Comparison of ENCODE assay signal across 8 mouse cellular contexts in the genomic region with DNA sequence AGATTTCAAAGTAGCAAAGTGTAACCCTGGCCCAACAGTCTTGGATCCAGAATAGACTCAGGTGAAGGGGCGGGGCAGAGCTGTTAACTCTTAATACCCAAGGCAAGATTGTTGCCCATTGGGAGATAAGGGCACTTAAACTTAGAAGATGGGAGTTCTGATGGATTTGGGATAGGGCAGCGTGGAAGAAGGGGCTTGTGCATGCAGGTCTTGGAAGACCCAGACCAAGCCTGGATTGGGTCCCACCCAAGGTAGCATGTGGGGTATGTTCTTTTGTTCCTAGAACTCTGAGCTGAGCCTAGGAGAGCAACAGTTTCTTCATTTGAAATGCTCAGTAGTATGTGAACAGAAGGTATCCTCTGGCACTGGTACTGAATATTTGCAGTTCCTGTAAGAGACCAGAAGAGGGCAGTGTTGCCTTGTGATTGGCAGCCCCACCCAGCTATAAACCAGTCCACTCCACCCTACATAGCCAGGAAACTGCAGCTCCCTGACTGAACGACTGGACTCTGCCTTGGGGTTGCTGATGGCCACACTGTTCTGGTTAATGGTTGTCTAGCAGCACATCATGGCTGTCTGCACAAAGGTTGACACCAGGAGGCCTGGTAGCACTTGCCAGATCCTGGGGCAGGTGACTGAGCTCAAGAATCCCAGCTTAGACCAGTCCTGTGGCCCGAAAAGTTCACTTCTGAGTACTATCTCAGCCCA. TPM values are rescaled to one million over a fixed set of nuclear protein-coding genes. Genes with fewer than 3 reads are reported as not detected.
DNase-seq lines count a peak whose midpoint lies in the region; ATAC-seq and TF ChIP-seq lines count a peak whose summit lies in the region.

No protein-coding gene starts in this region.

- DNase-seq in 3T3-L1 (ENCODE audit: low read depth, low spot score) = peak; percentile 94
- peak; percentile 37 for DNase-seq in Patski (ENCODE audit: low read depth, low spot score)
- DNase-seq in cerebellum, postnatal 14 days = peak; percentile 77 to 83
- peak; percentile 83 for DNase-seq in gastrocnemius, adult 18-20 months (ENCODE audit: low spot score)
- DNase-seq in left cerebral cortex, postnatal 25 days (ENCODE audit: low spot score in 2 of 2) = peak; percentile 63 to 79

- no peak overlapping the region for H3K4me3 ChIP-seq in intestine, embryonic 15.5 days (replicated peaks)
- H3K4me3 ChIP-seq in stomach, embryonic 15.5 days (replicated peaks) = no peak overlapping the region

- ATAC-seq in Patski = peak; percentile 45
- peak; percentile 78 for ATAC-seq in intestine, embryonic 15.5 days
- ATAC-seq in megakaryocyte-erythroid progenitor cell, adult 5-6 weeks (replicated peaks; ENCODE audit: low FRiP score, low TSS enrichment, poor library complexity, severe bottlenecking) = peak; percentile 40
- ATAC-seq in stomach, embryonic 15.5 days (ENCODE audit: insufficient read depth, low FRiP score, low read depth) = peak; percentile 42

- peak overlapping the region; percentile 89 for H3K27ac ChIP-seq in intestine, embryonic 15.5 days
- peak overlapping the region; percentile 90 for H3K27ac ChIP-seq in stomach, embryonic 15.5 days

- no peak for TF ChIP-seq CTCF in Patski (IDR thresholded peaks at IDR 0.05)

- 0 out of 2 replicates have a peak overlapping the region, but pooled peaks have one; percentile 6 for H3K9ac ChIP-seq in intestine, embryonic 15.5 days
- H3K9ac ChIP-seq in stomach, embryonic 15.5 days = no peak overlapping the region

- H3K4me2 ChIP-seq in intestine, embryonic 15.5 days (replicated peaks) = no peak overlapping the region; the same call in 1 of the 2 replicates
- H3K4me2 ChIP-seq in stomach, embryonic 15.5 days = no peak overlapping the region

- H3K27me3 ChIP-seq in Patski = no peaks in the 10 kb centered on the region
- no peaks in the 10 kb centered on the region for H3K27me3 ChIP-seq in intestine, embryonic 15.5 days (replicated peaks)
- H3K27me3 ChIP-seq in stomach, embryonic 15.5 days (replicated peaks) = no peaks in the 10 kb centered on the region

- H3K36me3 ChIP-seq in intestine, embryonic 15.5 days = peaks cover 7% of the 10 kb centered on the region; the same call in 1 of the 2 replicates
- peaks cover 29% of the 10 kb centered on the region for H3K36me3 ChIP-seq in stomach, embryonic 15.5 days

- POLR2A ChIA-PET in Patski (lab: Charles Lee) = interaction anchor here (0.7 to 2.2 kb wide), 4 partner anchors 21 to 135 kb away, joined by 4 to 8 read pairs (median 4); partner anchors contain the start of gene P4hb

- intact Hi-C loops in left cerebral cortex, postnatal 25 days (cut with DNase I) = loop anchor here (2.0 kb wide), 1 partner anchor 124 kb away; no protein-coding TSS in a partner anchor

- WGBS in intestine, embryonic 15.5 days = 52% methylated on average over 4 of the region's 4 CpGs
- 61% methylated on average over 4 of the region's 4 CpGs for WGBS in stomach, embryonic 15.5 days

- no peaks in the 10 kb centered on the region for H3K9me3 ChIP-seq in intestine, embryonic 15.5 days
- H3K9me3 ChIP-seq in stomach, embryonic 15.5 days = no peaks in the 10 kb centered on the region

- in situ Hi-C loops in Patski (cut with MboI; ENCODE audit: low pct_unique_long_range_greater_than_20kb) = no loop called here

- H3K4me1 ChIP-seq in intestine, embryonic 15.5 days (replicated peaks) = peaks cover 43% of the 10 kb centered on the region
- H3K4me1 ChIP-seq in stomach, embryonic 15.5 days = peaks cover 38% of the 10 kb centered on the region

- CTCF ChIA-PET in Patski (lab: Charles Lee) = interaction anchor here (0.6 to 4.6 kb wide), 19 partner anchors 9 to 123 kb away, joined by 3 to 26 read pairs (median 5); partner anchors contain the start of gene Arl16

RNA-seq across cellular contexts. Expression of gene Slc25a10, which starts 2.4 kb away (rescaled TPM):
- polyA plus RNA-seq in Patski (2021) = 41.2 TPM
- 1 to 10 TPM; 3.3 to 4.5 TPM for total RNA-seq in gastrocnemius, adult 18-20 months (2021)
- 79.1 and 90.1 TPM in 2 replicates for polyA plus RNA-seq in intestine, embryonic 15.5 days (2015; fragmentation: Nextera tagmentation; extraction: Ambion mirVana)
- 10 to 100 TPM; 18.4 to 20.5 TPM for total RNA-seq in left cerebral cortex, postnatal 25 days (2021)
- 16.9 and 27.2 TPM in 2 replicates for total RNA-seq in megakaryocyte-erythroid progenitor cell, adult 5-6 weeks (2014; fragmentation: Nextera tagmentation)
- total RNA-seq in megakaryocyte-erythroid progenitor cell, adult 5-6 weeks (2017) = 17.6 and 18.8 TPM in 2 replicates
- 70.7 and 71.4 TPM in 2 replicates for polyA plus RNA-seq in stomach, embryonic 15.5 days (2015; fragmentation: Nextera tagmentation; extraction: Ambion mirVana)

RNA-seq across cellular contexts. Expression of gene Mrpl12, which starts 4.8 kb away (rescaled TPM):
- polyA plus RNA-seq in Patski (2021) = 172 TPM
- total RNA-seq in gastrocnemius, adult 18-20 months (2021) = 100 to 1,000 TPM; 130 to 136 TPM
- polyA plus RNA-seq in intestine, embryonic 15.5 days (2015; fragmentation: Nextera tagmentation; extraction: Ambion mirVana) = 222 and 231 TPM in 2 replicates
- total RNA-seq in left cerebral cortex, postnatal 25 days (2021) = 10 to 100 TPM; 72.6 to 75.2 TPM
- total RNA-seq in megakaryocyte-erythroid progenitor cell, adult 5-6 weeks (2014; fragmentation: Nextera tagmentation) = 165 and 221 TPM in 2 replicates
- total RNA-seq in megakaryocyte-erythroid progenitor cell, adult 5-6 weeks (2017) = 151 and 192 TPM in 2 replicates
- polyA plus RNA-seq in stomach, embryonic 15.5 days (2015; fragmentation: Nextera tagmentation; extraction: Ambion mirVana) = 157 and 168 TPM in 2 replicates

RNA-seq across cellular contexts. Expression of gene Arl16, which starts 21.8 kb away (rescaled TPM):
- 36.3 TPM for polyA plus RNA-seq in Patski (2021)
- 1 to 10 TPM; 4.3 to 6.2 TPM for total RNA-seq in gastrocnemius, adult 18-20 months (2021)
- polyA plus RNA-seq in intestine, embryonic 15.5 days (2015; fragmentation: Nextera tagmentation; extraction: Ambion mirVana) = 34.7 and 36.5 TPM in 2 replicates
- total RNA-seq in left cerebral cortex, postnatal 25 days (2021) = 10 to 100 TPM; 56.7 to 58.1 TPM
- 11.2 and 14.7 TPM in 2 replicates for total RNA-seq in megakaryocyte-erythroid progenitor cell, adult 5-6 weeks (2014; fragmentation: Nextera tagmentation)
- total RNA-seq in megakaryocyte-erythroid progenitor cell, adult 5-6 weeks (2017) = 8.8 and 21.9 TPM in 2 replicates
- polyA plus RNA-seq in stomach, embryonic 15.5 days (2015; fragmentation: Nextera tagmentation; extraction: Ambion mirVana) = 40.0 and 42.7 TPM in 2 replicates

RNA-seq across cellular contexts. Expression of gene Ccdc137, which starts 31.3 kb away (rescaled TPM):
- 25.6 TPM for polyA plus RNA-seq in Patski (2021)
- 1 to 10 TPM; 5.7 to 6.2 TPM for total RNA-seq in gastrocnemius, adult 18-20 months (2021)
- 27.6 and 31.3 TPM in 2 replicates for polyA plus RNA-seq in intestine, embryonic 15.5 days (2015; fragmentation: Nextera tagmentation; extraction: Ambion mirVana)
- total RNA-seq in left cerebral cortex, postnatal 25 days (2021) = 10 to 100 TPM; 21.5 to 29.0 TPM
- 36.1 and 67.6 TPM in 2 replicates for total RNA-seq in megakaryocyte-erythroid progenitor cell, adult 5-6 weeks (2014; fragmentation: Nextera tagmentation)
- total RNA-seq in megakaryocyte-erythroid progenitor cell, adult 5-6 weeks (2017) = 70.0 and 99.8 TPM in 2 replicates
- 30.5 and 32.2 TPM in 2 replicates for polyA plus RNA-seq in stomach, embryonic 15.5 days (2015; fragmentation: Nextera tagmentation; extraction: Ambion mirVana)

RNA-seq across cellular contexts. Expression of gene Oxld1, which starts 31.3 kb away (rescaled TPM):
- polyA plus RNA-seq in Patski (2021) = 14.4 TPM
- total RNA-seq in gastrocnemius, adult 18-20 months (2021) = 10 to 100 TPM; 18.9 to 24.7 TPM
- 16.4 and 18.2 TPM in 2 replicates for polyA plus RNA-seq in intestine, embryonic 15.5 days (2015; fragmentation: Nextera tagmentation; extraction: Ambion mirVana)
- 10 to 100 TPM; 12.6 to 15.9 TPM for total RNA-seq in left cerebral cortex, postnatal 25 days (2021)
- total RNA-seq in megakaryocyte-erythroid progenitor cell, adult 5-6 weeks (2014; fragmentation: Nextera tagmentation) = 8.0 and 20.5 TPM in 2 replicates
- 14.0 and 27.9 TPM in 2 replicates for total RNA-seq in megakaryocyte-erythroid progenitor cell, adult 5-6 weeks (2017)
- 15.7 and 16.1 TPM in 2 replicates for polyA plus RNA-seq in stomach, embryonic 15.5 days (2015; fragmentation: Nextera tagmentation; extraction: Ambion mirVana)

Comparison
In these comparisons a context has a peak if more than half of its experiments do, and no peak if none do; other contexts are left out.
1. DNase-seq: peak in every context shown above with its lines; median percentile 94 in 3T3-L1; 83 in gastrocnemius, adult 18-20 months; 80 in cerebellum, postnatal 14 days; 71 in left cerebral cortex, postnatal 25 days; 37 in Patski.